9 mouse cellular contexts compared by ENCODE assay signal in the genomic region with DNA sequence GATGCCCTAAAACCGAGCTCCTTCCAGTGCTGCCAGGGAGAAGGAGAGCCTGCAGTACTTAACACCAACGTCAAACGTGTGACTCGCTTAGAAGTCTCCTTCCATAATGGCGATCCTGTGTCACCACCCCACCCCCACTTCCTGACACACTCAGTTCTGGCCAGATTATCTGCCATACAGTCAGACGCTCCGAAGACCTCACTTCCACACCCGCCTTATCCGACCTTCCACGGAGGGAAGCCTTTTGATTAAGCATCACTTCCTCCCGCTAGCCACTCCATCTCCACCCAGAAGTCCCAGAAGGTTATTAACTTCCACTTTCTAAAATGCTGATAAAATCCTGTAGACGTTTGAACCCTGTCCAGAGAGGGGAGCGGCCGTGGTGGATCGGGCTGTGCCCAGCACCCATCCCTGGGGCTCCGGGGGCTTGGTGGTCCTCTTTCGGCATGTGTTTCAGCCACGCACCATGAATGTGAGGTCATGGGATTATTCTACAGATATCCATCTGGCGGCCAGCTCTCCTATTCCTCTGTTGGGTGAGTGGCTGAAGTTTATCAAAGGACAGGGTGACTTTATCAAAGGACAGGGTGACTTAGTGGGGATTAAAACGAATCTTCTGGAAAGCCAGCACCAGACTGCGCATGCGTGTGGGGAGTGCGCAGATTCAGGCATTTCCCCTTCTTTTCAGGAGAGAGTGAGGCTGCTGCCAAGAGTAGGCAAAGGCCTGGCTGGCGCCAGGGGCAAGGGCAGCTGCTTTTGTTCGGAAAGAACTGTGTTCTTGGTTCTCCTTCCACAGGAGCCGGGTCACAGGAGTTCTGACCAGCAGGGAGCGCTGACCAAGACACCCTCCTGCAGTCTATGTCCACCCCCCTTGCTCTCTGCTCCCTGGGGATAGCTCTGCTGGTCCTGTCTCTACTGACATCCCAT. TPM values are rescaled to one million over a fixed set of nuclear protein-coding genes. Genes with fewer than 3 reads are reported as not detected.
DNase-seq lines count a peak whose midpoint lies in the region; ATAC-seq and TF ChIP-seq lines count a peak whose summit lies in the region.
"Had no signal": no experiment of that assay in that cellular context is flagged by ENCODE, and none has a peak within 500 bp of the region (broad histone marks: within the 10 kb centered on the region; RNA-seq: fewer than 3 reads in every experiment).

No protein-coding gene starts in this region.

- TF ChIP-seq EP300 in heart, adult 2 months (IDR thresholded peaks at IDR 0.05; ENCODE audit: insufficient read depth, low read depth, low read length), result no peak

- peak overlapping the region; percentile 47 for H3K4me3 ChIP-seq in heart, adult 2 months
- no peak overlapping the region for H3K4me3 ChIP-seq in layer of hippocampus, adult 2 months
- no peak overlapping the region for H3K4me3 ChIP-seq in liver, embryonic 16.5 days (ENCODE audit: low read depth, low read length)

- no peaks in the 10 kb centered on the region for H3K27me3 ChIP-seq in heart, adult 2 months (ENCODE audit: control insufficient read depth, insufficient read depth, low read length)
- H3K27me3 ChIP-seq in liver, embryonic 16.5 days (ENCODE audit: control insufficient read depth, insufficient read depth, low read depth, low read length), result no peaks in the 10 kb centered on the region

- DNase-seq in adrenal gland, postnatal 10 days, result peak; percentile 20
- DNase-seq in adrenal gland, postnatal 4 days (ENCODE audit: low spot score in 2 of 2), result no peak
- DNase-seq in 3T3-L1 (ENCODE audit: low read depth, low spot score), result peak; percentile 2
- DNase-seq in heart, adult 2 months, result peak; percentile 75 to 78
- peak; percentile 12 to 26 for DNase-seq in layer of hippocampus, adult 2 months (ENCODE audit: low spot score in 2 of 2)

- H3K36me3 ChIP-seq in heart, adult 2 months (ENCODE audit: control insufficient read depth, insufficient read depth, low read length), result no peaks in the 10 kb centered on the region
- no peaks in the 10 kb centered on the region for H3K36me3 ChIP-seq in liver, embryonic 16.5 days (ENCODE audit: control insufficient read depth, insufficient read depth)

- peak; percentile 24; the same call in 1 of the 2 replicates for ATAC-seq in liver, embryonic 16.5 days (ENCODE audit: low read depth)
- ATAC-seq in erythroid progenitor cell, adult 5-6 weeks (replicated peaks; ENCODE audit: low FRiP score, poor library complexity, severe bottlenecking), result no peak
- ATAC-seq in monocyte, adult 5-6 weeks (replicated peaks; ENCODE audit: insufficient number of reproducible peaks, low FRiP score, low TSS enrichment, poor library complexity, severe bottlenecking), result no peak

- H3K4me1 ChIP-seq in heart, adult 2 months (ENCODE audit: control insufficient read depth, insufficient read depth, low read length), result peaks cover 6% of the 10 kb centered on the region
- no peaks in the 10 kb centered on the region for H3K4me1 ChIP-seq in liver, embryonic 16.5 days (ENCODE audit: control insufficient read depth, low read depth, low read length)

- peak overlapping the region; percentile 84 for H3K27ac ChIP-seq in heart, adult 2 months
- H3K27ac ChIP-seq in layer of hippocampus, adult 2 months, result no peak overlapping the region
- no peak overlapping the region for H3K27ac ChIP-seq in liver, embryonic 16.5 days (ENCODE audit: low read length)
- H3K27ac ChIP-seq: macrophage had no signal

- H3K9ac ChIP-seq in heart, adult 2 months (ENCODE audit: low read depth, low read length), result peak overlapping the region; percentile 56
- H3K9ac ChIP-seq in liver, embryonic 16.5 days (ENCODE audit: low read depth, low read length), result no peak overlapping the region

- intact Hi-C loops in heart, adult 2 months (cut with DNase I), result loop anchor here (5.0 kb wide), 2 partner anchors 36 to 44 kb away; a partner anchor contains a TSS

- 0 out of 2 replicates have a peak, but pooled peaks have one; percentile 35 for TF ChIP-seq POLR2A in heart, adult 2 months (IDR thresholded peaks at IDR 0.05; ENCODE audit: insufficient read depth, low read depth, low read length)

- no peak overlapping the region for H3K4me2 ChIP-seq in liver, embryonic 16.5 days (ENCODE audit: low read depth, low read length)

- H3K79me2 ChIP-seq in heart, adult 2 months (replicated peaks; ENCODE audit: control insufficient read depth, insufficient read depth, low read length), result no peaks in the 10 kb centered on the region

- H3K9me3 ChIP-seq in liver, embryonic 16.5 days (replicated peaks; ENCODE audit: control insufficient read depth, low read length), result no peaks in the 10 kb centered on the region

- 23% methylated on average over 27 of the region's 27 CpGs for WGBS in heart, adult 2 months
- WGBS in liver, embryonic 16.5 days (ENCODE audit: insufficient replicate concordance), result 24% methylated on average over 27 of the region's 27 CpGs

- TF ChIP-seq CTCF in heart, adult 2 months (IDR thresholded peaks at IDR 0.05), result peak; percentile 52
- peak; percentile 46 for TF ChIP-seq CTCF in layer of hippocampus, adult 2 months (conservative IDR thresholded peaks at IDR 0.05)

RNA-seq across cellular contexts. Expression of a gene that starts 43.1 kb away (rescaled TPM):
- under 1 TPM; 0.24 to 0.42 TPM for total RNA-seq in adrenal gland, postnatal 10 days (2021)
- 1 to 10 TPM; 1.2 to 1.8 TPM for total RNA-seq in adrenal gland, postnatal 4 days (2021)
- under 1 TPM; 0.07 to 0.08 TPM for total RNA-seq in heart, adult 2 months (2021)
- polyA plus RNA-seq in heart, adult 2 months (2012; rRNA removed), result 0.08 and 0.09 TPM in 2 replicates
- under 1 TPM in 1 of 2 experiments, not detected in 1; 0.13 TPM for total RNA-seq in layer of hippocampus, adult 2 months (2021)
- polyA plus RNA-seq in liver, embryonic 16.5 days (2015; fragmentation: Nextera tagmentation; extraction: Ambion mirVana), result 0.07 TPM in 1 of 2 replicates, not detected in the other
- not detected in 2 replicates for total RNA-seq in erythroid progenitor cell, adult 5-6 weeks (2015; ENCODE audit: low replicate concordance)
- not detected in 2 replicates for total RNA-seq in erythroid progenitor cell, adult 5-6 weeks (2017; ENCODE audit: low replicate concordance)
- 0.29 TPM in 1 of 3 replicates, not detected in the others for total RNA-seq in monocyte, adult 5-6 weeks (2017)
- polyA plus RNA-seq: macrophage had no signal

RNA-seq across cellular contexts. Expression of a gene that starts 54.9 kb away (rescaled TPM):
- total RNA-seq in adrenal gland, postnatal 10 days (2021), result 1 to 10 TPM; 4.1 to 6.1 TPM
- 10 to 100 TPM in 1 of 2 experiments, 1 to 10 TPM in 1; 9.8 to 15.2 TPM for total RNA-seq in adrenal gland, postnatal 4 days (2021)
- 1 to 10 TPM; 2.0 to 2.2 TPM for total RNA-seq in heart, adult 2 months (2021)
- polyA plus RNA-seq in heart, adult 2 months (2012; rRNA removed), result 0.97 and 2.0 TPM in 2 replicates
- total RNA-seq in layer of hippocampus, adult 2 months (2021), result 1 to 10 TPM; 1.0 to 1.1 TPM
- polyA plus RNA-seq in liver, embryonic 16.5 days (2015; fragmentation: Nextera tagmentation; extraction: Ambion mirVana), result 0.04 and 0.08 TPM in 2 replicates
- total RNA-seq in erythroid progenitor cell, adult 5-6 weeks (2015; ENCODE audit: low replicate concordance), result not detected in 2 replicates
- not detected in 2 replicates for total RNA-seq in erythroid progenitor cell, adult 5-6 weeks (2017; ENCODE audit: low replicate concordance)
- not detected in 3 replicates for total RNA-seq in monocyte, adult 5-6 weeks (2017)
- polyA plus RNA-seq: macrophage had no signal

Comparison
In these comparisons a context has a peak if more than half of its experiments do, and no peak if none do; other contexts are left out.
1. DNase-seq: peak in adrenal gland, postnatal 10 days (single experiment), 3T3-L1 (single experiment), heart, adult 2 months (2 of 2) and layer of hippocampus, adult 2 months (2 of 2); none in adrenal gland, postnatal 4 days (0 of 2).